In the genomic region with DNA sequence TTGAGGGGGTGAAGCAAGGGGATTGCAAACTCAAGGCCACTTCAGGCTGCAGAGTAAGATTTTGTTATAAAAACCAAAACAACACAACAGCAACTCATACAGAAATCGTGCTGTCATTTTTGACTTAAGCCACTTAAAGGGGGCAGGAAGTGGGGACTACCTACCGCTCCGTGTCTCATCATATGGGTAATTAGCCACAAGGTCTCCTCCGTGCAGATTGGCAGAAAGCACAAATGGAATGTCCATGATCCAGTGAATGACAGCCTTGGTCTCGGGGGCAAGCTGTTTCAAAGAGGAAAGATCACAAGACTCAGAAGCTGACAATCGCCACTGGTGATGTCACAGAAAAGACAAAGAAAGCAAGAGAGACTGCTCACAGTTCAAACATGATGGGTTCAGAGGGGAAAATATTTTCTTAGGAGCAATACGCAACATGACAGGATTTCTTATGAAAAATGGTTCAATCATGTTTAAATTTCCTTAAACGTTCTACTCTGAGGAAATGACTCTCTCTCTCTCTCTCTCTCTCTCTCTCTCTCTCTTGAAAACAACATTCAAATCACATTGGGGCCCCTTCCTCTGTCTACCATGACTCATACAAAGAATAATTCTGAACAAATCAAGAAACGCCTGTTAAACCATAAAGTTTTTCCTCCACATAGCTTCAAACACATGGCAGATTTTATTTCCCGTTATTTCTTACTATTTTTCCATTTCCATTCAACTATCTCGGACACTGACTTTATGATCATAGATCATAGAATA, we compare ENCODE assay signal across 15 mouse cellular contexts.
"Had no signal": no experiment of that assay in that cellular context is flagged by ENCODE, and none has a peak within 500 bp of the region (broad histone marks: within the 10 kb centered on the region; RNA-seq: fewer than 3 reads in every experiment).

No protein-coding gene starts in this region.

- DNase-seq: kidney, adult 18-20 months; kidney, adult 9 months; kidney, postnatal 14 days; kidney, postnatal 4 days; left cerebral cortex, postnatal 4 days; liver, postnatal 0 days; lung, embryonic 14.5 days; lung, postnatal 36 days; retina, postnatal 1 day; right cerebral cortex, postnatal 25 days; spleen, adult 18-20 months; thymus, adult 18-20 months; thymus, postnatal 36 days had no signal

- ATAC-seq: liver, postnatal 0 days; lung, postnatal 0 days; midbrain, embryonic 16.5 days had no signal
